Mouse (Mus musculus) T-helper 2 cell (primary cell): ENCODE measurements at regions not wholly inside any gene's neighbourhood (a gene's known extent, or its start where the extent isn't known, plus 50 kb on each side); places are given as distances from the start of the nearest gene placed in this dataset.
"Not testable (repeated sequence)": the region's sequence is repeated elsewhere in the genome, so short reads cannot be mapped to it uniquely, and the experiment has no call there.

Source experiments
- in situ Hi-C: fragments of 300-600 bp; cut with MboI, MseI; formaldehyde crosslinking; loops from one replicate; pipeline ENCODE4 v1.15.1; 2025; ENCODE audit warnings: high pct_unique_total_duplicates

DNA sequence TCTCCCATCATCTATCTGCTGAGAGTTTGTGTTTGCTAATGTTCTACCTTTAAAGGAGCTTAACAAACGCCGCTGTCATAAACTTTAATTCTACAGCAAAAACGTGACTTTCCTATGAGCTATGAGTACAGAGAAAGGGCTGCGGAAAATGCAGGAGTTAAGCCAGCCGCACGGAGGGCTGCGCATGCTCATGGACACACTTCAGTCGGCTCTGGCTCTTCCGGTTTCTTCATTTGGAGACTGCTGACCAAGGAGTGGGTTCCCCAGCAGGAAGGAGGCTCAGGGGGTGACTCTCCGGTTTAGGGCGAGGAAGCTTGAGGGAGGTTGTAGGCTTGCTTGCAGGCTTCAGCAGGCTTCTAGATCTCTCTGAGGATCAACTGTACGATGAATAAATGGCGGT is 59.3 kb downstream of the Sox2 start:
- in situ Hi-C loops = no loop called here

GRCm38 (mm10) chr3:34712137-34712536 is 61.9 kb downstream of the Sox2 start:
- in situ Hi-C loops = not testable (repeated sequence)

GRCm38 (mm10) chr3:34722506-34722905 is 72.3 kb downstream of the Sox2 start:
- in situ Hi-C loops = no loop called here

- in situ Hi-C loops = loop anchor here (5.0 kb wide), 1 partner anchor 105 kb away; no protein-coding TSS in a partner anchor
Observed at GRCm38 (mm10) chr3:34726955-34727354, 76.8 kb downstream of the Sox2 start.

DNA sequence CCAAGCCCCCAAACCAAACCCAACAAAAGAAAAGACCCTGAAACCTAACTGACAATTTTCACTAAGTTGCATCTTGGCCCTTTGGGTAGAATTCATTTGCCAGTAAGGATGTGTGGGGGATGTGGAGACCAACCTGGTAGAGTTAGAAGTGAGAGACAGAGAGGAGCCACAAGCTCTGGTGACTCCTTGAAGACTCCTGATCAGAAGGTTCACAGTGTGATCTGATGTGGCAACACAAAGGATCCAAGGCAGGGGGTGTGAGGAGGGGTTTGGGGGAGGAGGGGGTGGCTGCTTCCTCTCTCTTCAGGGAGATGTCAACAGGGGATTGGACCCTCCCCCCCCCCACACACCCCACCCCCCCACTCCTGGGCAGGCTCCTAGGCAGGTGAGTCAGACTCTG is 78.1 kb downstream of the Sox2 start:
- in situ Hi-C loops = loop anchor here (5.0 kb wide), 1 partner anchor 104 kb away; no protein-coding TSS in a partner anchor

DNA sequence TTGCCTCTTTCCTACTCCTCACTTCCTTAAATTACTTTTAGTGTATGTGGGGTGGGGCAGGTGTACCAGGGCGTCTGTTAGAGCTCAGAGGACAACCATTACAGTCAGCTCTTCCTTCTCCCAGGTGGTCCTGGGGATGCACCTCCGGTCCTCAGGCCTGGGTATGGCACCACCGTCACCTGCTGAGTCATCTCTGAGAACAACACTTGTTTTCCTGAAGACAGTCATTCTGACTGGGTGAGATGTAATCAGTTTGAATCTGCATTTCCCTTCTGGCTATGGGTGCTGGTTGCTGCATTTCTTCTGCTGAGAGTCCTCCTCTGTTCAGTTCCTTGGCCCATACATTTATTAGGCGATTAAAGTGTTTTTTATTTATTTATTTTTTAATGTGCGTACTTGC is 84.8 kb downstream of the Sox2 start:
- in situ Hi-C loops = no loop called here

DNA sequence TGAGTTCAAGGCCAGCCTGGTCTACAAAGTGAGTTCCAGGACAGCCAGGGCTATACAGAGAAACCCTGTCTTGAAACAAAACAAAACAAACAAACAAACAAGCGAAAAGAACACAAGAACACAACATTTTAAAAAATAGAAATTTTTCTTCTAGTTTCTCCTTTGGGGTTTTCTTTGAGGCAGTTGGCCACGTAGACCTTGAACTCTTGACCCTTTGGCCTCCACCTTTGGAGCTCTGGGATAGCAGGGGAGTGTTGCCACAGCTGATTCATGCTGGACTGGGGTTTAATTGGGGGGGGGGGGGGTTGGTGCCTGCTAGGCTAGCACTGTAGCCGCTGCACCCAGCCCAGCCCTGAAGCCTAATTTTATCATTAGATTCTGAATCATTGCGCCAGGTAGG is 87.8 kb downstream of the Sox2 start:
- in situ Hi-C loops = no loop called here

DNA sequence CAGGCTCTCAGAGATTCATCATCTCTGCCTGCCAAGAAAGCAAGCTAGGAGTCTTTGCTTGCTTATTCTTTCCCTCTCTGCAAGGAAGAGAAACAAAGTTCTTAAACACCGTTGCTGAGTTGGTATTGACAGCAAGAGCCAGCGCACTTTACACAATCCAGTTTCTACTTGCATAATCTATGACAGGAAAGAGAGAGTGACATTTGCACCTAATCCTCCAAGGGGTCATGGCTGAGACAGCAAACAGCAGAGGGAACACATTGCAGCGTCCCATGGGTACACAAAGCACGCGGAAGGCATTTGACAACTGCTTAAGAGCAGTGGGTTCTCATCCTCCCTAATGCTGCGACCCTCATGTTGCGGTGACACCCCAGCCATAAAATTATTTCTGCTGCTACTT is 88.7 kb downstream of the Sox2 start:
- in situ Hi-C loops = no loop called here

- in situ Hi-C loops = no loop called here
Observed at GRCm38 (mm10) chr3:34739693-34740092, 89.5 kb downstream of the Sox2 start.

GRCm38 (mm10) chr3:34740110-34740509 is 89.9 kb downstream of the Sox2 start:
- in situ Hi-C loops = no loop called here

- in situ Hi-C loops = no loop called here
Observed at GRCm38 (mm10) chr3:34745181-34745736, 95.1 kb downstream of the Sox2 start.

DNA sequence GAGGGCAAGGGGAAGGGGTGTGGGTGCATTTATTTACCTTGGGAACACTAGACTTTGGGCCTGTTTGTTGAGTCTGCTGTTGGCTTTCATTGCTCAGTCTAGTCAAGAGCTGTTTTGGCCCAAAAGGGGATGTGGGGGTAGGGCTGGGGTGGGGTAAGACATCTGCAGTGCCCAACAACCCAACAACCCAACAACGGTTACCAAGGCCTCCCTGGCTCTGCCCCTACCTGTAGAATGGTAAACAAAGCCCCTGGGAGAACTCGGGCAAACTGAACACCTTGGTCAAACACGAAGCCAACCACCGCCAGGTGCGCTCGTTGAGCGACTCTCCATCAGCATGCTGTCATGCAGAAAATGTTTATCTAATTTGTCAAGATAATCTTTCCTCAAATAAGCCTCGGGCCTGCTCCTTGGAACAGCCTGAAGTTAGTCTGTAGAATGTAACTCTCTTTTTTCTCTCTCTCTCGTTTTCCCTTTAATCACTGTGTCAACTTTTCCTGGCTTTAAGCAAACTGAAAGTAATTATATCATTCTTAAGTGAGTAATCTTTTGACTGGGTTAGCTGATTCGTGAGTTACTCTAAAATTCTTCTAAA is 97.4 kb downstream of the Sox2 start:
- in situ Hi-C loops = no loop called here

- in situ Hi-C loops = no loop called here
Observed at GRCm38 (mm10) chr3:34749989-34750388, 99.8 kb downstream of the Sox2 start.

GRCm38 (mm10) chr3:34751551-34751950 is 101.3 kb downstream of the Sox2 start:
- in situ Hi-C loops = no loop called here

GRCm38 (mm10) chr3:34753557-34753956 is 103.4 kb downstream of the Sox2 start:
- in situ Hi-C loops = no loop called here

- in situ Hi-C loops = no loop called here
Observed at GRCm38 (mm10) chr3:34754781-34755180, 104.6 kb downstream of the Sox2 start.

DNA sequence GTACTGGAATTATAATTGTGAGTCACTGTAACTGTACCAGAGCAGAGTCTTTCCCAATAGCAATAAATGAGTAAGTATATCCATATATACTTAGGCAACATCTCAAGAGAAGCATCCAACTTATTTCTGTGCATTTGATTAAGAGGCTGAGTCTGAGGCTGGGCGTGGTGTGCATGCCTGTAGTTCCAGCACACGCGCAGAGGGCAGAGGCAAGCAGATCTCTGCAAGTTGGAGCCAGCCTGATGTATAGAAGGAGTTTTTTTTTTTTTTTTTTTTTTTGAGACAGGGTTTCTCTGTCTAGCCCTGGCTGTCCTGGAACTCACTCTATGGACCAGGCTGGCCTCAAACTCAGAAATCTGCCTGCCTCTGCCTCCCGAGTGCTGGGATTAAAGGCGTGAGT is 105.1 kb downstream of the Sox2 start:
- in situ Hi-C loops = not testable (repeated sequence)

DNA sequence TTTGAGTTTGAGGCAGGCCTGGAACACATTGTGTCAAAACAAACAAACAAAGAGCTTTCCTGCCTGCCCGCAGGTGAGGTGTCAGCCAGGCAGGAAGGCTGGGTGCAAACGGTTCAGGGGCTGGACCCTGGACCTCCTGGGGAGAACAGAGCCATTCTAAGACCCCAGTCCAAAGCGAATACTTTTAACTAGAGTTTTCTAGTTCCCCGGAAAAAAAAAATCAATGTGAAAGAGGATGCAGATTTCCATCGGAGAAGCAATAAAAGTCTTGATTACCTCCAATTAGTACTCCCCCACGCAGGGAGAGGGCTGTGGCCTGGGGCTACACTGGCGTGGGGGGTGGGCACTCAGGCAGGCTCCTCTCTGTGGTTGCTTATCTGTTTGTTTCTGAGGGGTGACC is 106.4 kb downstream of the Sox2 start:
- in situ Hi-C loops = no loop called here

DNA sequence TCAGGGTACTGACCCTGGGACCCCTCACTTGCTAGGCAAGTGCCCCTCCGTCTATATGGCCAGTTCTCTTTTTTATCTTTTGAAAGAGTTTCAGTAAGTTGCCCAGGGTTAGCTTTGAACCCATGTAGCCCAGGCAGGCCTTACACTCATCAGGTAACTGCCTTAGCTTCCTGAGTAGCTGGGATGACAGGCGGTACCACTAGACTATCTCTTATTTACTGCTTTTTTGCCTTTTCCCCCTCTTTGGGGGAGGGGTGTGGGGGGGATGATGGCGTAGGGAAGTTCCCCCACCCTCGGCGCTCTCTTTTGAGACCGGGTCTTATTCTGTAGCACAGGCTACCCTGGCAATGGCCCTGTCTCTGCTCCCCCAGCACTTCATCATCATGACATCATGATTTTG is 106.9 kb downstream of the Sox2 start:
- in situ Hi-C loops = no loop called here

DNA sequence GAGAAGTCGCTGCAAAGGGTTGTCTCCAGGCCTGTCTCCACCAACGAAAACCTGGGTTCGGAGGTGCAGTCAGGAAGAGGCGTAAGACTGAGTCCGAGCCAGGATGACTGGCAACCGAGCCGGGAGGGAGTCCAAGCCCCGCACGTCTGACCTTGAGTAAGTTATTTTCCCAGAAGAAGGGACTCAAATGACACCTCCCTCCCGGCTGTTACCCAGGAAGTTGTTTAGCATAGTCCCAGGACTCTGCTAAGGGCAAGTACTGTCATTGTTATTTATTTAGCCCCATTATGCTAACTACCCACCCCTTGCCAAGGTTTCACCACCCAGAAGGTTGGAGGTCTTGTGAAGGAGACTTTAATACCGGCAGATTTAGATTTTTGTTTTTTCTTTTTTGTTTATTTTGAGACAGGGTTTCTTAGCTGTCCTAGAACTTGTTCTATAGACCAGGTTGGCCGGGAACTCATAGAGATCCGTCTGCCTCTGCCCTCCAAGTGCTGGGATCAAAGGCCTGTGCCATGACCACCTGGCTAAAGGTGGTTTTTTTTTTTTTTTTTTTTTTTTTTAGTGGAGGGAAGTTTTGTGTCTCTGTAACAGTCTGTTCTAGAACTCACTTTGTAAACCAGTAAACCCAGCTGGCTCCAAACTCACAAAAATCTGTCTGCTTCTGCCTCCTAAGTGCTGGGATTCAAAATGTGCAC is 107.8 kb downstream of the Sox2 start:
- in situ Hi-C loops = no loop called here

GRCm38 (mm10) chr3:34759942-34760640 is 109.9 kb downstream of the Sox2 start:
- in situ Hi-C loops = no loop called here

- in situ Hi-C loops = no loop called here
Observed at GRCm38 (mm10) chr3:34761162-34761769, 111.1 kb downstream of the Sox2 start.
